Mouse (Mus musculus) cerebellum, postnatal 25 days (tissue): ENCODE measurements around the gene Steap3.

Experiments
- DNase-seq, 2 experiments: peaks; one replicate each; pipeline ENCODE4 v3.0.0; 2021; ENCODE audit warnings: mixed read lengths in 2 of 2

Gene Steap3

GRCm38 (mm10) chr1:120250586-120250985, 21.9 kb downstream of the Steap3 start:
- no peak for DNase-seq

GRCm38 (mm10) chr1:120249842-120250241, 22.7 kb downstream of the Steap3 start:
- no peak for DNase-seq

- DNase-seq, result peak in 1 of 2 experiments; percentile 19
Measured at GRCm38 (mm10) chr1:120248156-120248555, 24.3 kb downstream of the Steap3 start.

GRCm38 (mm10) chr1:120247351-120247750, 25.2 kb downstream of the Steap3 start:
- no peak for DNase-seq

- no peak for DNase-seq
Measured at GRCm38 (mm10) chr1:120246946-120247345, 25.6 kb downstream of the Steap3 start.

DNA sequence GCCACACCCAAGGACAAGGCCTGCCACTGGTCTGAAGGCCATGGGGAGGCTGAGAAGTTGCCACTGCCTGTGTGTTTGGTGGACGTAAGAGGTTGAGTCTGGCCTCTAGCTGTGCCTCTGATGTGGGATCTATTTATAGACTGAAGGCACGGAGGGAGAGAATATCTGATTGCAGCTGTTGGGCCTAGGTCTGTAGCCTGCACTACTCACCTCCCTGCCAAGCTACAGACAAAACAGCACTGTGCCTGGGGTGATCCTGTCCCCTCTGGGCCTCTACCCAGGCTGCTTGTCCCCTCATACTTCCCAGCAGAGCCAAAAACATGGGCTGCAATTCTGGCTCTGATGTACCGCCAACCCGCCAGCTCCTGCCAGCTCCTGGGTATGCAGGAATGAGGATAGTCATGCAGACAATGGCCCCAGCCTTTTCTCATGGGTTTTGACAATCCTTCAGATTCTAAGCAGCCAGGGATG, 26.8 kb downstream of the Steap3 start:
- DNase-seq, result peak in 1 of 2 experiments; percentile 18

GRCm38 (mm10) chr1:120244646-120245045, 27.9 kb downstream of the Steap3 start:
- no peak for DNase-seq

DNA sequence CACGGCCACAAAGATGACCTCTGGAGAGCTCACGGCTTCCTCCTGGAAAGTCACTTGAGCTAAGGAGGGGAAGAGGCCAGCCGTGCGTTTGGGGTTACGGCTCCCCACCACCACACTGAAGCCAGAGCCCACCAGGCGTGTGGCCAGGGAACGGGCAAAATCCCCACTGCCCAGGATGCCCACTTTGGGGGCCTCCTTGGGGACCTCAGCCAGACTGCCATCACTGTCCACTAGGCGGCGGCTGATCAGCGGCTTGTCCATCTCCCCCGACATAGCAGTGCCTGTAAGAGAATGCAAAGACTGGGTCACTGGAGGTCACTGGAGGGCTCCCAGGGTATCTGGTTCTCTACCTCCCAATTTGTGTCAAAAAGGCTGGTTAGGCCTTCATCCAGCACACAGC, 28.5 kb downstream of the Steap3 start:
- DNase-seq, result no peak

- DNase-seq, result no peak
Measured at GRCm38 (mm10) chr1:120237068-120237467, 35.4 kb downstream of the Steap3 start.

DNA sequence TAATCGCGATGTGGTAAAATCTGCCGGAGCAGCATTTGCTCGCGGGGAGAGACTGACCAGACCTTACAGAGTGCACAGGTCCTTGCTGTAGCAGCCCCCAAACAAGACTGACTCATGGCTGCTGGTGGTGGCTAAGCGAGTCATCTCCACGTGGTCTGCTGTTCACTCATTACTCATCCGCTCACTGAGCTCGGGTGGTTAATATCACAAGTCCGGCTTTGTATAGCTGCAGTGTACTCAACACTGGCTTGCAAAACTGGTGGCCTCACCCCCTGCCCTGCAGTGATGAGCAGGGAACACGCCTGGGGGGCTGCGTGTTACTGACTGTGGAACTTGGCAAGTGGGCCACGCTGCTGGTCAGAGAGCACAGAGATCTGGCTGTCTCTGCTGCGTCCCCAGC, 36.1 kb downstream of the Steap3 start:
- no peak for DNase-seq

GRCm38 (mm10) chr1:120235631-120236215, 36.8 kb downstream of the Steap3 start:
- DNase-seq, result no peak

DNA sequence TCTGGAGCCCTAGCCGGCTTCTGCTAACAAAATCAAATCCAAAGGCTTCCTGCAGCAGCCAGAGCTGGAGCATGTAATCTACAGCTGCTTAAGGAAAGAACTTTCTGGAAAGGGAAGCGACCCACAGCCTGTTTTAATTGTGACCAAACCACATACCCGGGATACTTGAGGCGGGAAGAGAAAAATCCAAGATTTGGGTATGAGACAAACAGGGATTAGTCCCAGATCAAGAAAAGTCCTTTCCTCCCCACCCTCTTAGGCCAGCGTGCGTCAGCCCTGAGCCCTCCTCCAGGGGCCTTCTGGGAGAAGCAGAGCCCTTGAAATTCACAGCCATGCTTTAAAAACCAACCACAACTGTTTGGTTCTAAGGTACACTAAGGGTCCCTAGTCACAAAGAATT, 40.3 kb downstream of the Steap3 start:
- DNase-seq, result no peak

DNA sequence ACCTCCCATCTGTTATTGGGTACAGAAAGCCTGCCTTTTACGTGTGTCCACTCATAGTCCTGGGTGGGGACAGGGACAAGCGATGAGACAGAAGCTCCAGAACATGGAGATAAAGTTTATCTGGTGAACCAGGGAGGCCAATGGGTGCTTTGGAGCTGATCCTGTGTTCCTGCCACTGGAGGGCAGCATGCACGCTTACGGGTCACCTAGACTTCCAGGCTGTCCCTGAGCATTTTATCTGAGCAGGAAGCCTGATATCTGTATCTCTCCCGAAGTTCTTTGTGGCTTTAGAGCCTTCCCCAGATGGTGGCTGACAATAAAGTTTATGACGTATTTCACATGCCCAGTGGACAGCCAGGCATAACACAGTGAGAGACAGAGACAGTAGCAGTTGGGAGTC, 41.2 kb downstream of the Steap3 start:
- peak in 1 of 2 experiments; percentile 40 for DNase-seq

- no peak for DNase-seq
Measured at GRCm38 (mm10) chr1:120229723-120230471, 42.6 kb downstream of the Steap3 start.

- no peak for DNase-seq
Measured at GRCm38 (mm10) chr1:120223613-120224012, 48.9 kb downstream of the Steap3 start.

DNA sequence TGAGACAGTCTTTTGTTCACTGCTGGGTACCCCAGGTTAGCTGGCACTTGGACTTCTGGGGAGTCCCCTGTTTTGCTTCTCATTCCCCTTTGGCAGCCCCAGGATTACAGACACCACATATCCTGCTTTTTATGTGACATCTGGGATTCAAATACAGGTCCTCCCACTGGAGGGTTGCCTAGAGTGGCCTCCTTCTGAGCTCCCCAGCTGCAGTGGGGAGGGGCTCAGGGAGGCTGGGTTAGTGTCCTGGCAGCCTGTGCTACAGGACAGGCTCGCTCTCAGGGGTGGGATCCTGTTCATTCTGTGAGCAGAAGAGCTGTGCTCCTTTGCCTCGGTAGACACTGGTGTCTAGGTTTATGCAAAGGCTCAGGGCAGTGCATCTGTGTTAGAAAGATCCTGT, 51.2 kb downstream of the Steap3 start:
- no peak for DNase-seq

DNA sequence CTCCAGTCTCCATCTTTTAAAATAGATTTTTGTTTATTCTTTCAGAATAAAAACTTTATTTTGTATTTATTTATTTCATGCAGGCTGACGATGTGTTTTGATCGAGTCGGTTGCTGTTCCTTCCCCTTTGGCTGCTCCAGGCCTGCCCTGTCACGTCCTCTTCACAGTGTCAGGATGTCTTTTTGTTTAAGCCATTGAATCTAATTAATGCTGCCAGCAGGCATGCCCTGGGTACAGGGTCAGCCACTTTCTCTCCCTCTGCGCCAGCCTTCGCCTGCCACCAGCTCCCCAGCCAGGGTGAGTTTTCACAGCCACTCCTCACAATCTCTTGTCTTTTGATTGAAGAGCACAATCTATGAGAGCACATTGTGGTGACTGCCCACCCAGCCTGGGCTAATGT, 51.7 kb downstream of the Steap3 start:
- DNase-seq, result no peak

- no peak for DNase-seq
Measured at GRCm38 (mm10) chr1:120208502-120209230, 63.8 kb downstream of the Steap3 start.

GRCm38 (mm10) chr1:120207568-120207967, 64.9 kb downstream of the Steap3 start:
- peak; percentile 7 to 52 for DNase-seq

GRCm38 (mm10) chr1:120204834-120205233, 67.7 kb downstream of the Steap3 start:
- DNase-seq, result no peak

DNA sequence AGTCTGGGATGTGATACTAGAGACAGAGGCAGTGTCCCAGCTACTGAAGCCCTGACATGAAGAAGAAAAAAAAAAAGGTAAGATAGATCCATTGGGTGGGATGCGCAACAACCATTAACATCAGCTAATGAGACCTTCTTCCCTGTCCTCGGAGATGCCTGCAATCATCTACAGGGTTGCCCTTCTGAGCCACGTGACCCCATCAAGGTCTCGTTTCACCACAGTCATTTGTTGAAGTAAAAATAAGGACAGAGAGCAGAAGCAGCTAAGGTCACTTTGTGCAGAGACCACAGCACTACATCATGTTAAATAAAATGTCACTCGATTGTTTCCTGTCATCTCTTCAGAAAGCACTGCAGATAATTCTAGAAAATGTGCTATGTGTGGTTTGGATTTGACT, 68.7 kb downstream of the Steap3 start:
- DNase-seq, result no peak

DNA sequence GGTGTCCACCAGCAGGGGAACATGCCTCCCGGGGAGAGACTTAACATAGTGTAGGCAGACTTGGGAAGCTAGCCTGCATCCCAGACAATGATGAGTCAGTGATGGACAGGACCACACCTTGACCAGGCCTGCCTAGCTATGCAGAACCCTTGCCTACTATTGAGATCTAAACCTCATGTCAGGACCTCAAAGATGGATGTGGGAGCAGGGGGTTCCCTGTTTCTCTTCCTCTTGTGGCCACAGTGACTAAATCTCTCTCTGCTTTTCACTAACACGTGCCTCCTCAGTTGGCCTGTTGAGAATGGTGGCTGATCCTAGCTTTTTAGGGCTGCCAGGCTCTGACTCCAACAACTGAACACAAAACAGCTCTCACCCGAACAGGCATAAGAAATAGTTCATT, 70.0 kb downstream of the Steap3 start:
- DNase-seq, result no peak

GRCm38 (mm10) chr1:120198942-120199341, 73.6 kb downstream of the Steap3 start:
- DNase-seq, result no peak

GRCm38 (mm10) chr1:120198151-120198550, 74.4 kb downstream of the Steap3 start:
- DNase-seq, result no peak
